Mouse (Mus musculus) liver, embryonic 11.5 days (tissue): ENCODE data around the gene Fasl. TPM values are rescaled to one million over a fixed set of nuclear protein-coding genes. Genes with fewer than 3 reads are reported as not detected.
A peak's percentile ranks its signal among the peaks of the same experiment; 100 is the strongest.

Source experiments
- ATAC-seq: fragments of 200-750 bp; cut with Nextera tagmentation; replicated peaks from 2 replicates; pipeline ENCODE4 v1.8.0; 2017; ENCODE audit warnings: moderate number of reproducible peaks, mild to moderate bottlenecking, moderate TSS enrichment, moderate library complexity; ENCODE audit not compliant: low FRiP score
- DNase-seq: peaks from one replicate; pipeline ENCODE4 v3.0.0-alpha.2; 2017; ENCODE audit warnings: low spot score
- H3K27ac ChIP-seq: fragments of 300-500 bp; sonication (generic); 2 replicates; pipeline ENCODE4 v1.5.1; 2014; ENCODE audit warnings: mild to moderate bottlenecking, low read depth, low read length, control low read depth
- H3K27me3 ChIP-seq: fragments of 300-500 bp; sonication (generic); replicated peaks from 2 replicates; pipeline ENCODE4 v1.6.1; 2014; ENCODE audit warnings: low read length, mixed read lengths; ENCODE audit not compliant: control insufficient read depth, insufficient read depth
- H3K36me3 ChIP-seq: fragments of 300-500 bp; sonication (generic); 2 replicates; pipeline ENCODE4 v1.6.1; 2014; ENCODE audit warnings: mild to moderate bottlenecking, low read length, moderate library complexity, mixed read lengths; ENCODE audit not compliant: control insufficient read depth, insufficient read depth
- H3K4me1 ChIP-seq: fragments of 300-500 bp; sonication (generic); replicated peaks from 2 replicates; pipeline ENCODE4 v1.6.1; 2014; ENCODE audit warnings: low read length, mixed read lengths; ENCODE audit not compliant: control insufficient read depth, insufficient read depth
- H3K4me2 ChIP-seq: fragments of 300-500 bp; sonication (generic); 2 replicates; pipeline ENCODE4 v1.6.1; 2014; ENCODE audit warnings: mild to moderate bottlenecking, control low read depth, moderate library complexity
- H3K4me3 ChIP-seq: fragments of 300-500 bp; sonication (generic); 2 replicates; pipeline ENCODE4 v1.5.1; 2014; ENCODE audit warnings: low read depth, low read length, control low read depth
- H3K9ac ChIP-seq: fragments of 300-500 bp; sonication (generic); 2 replicates; pipeline ENCODE4 v1.6.1; 2014; ENCODE audit warnings: low read depth, low read length, control low read depth
- H3K9me3 ChIP-seq: fragments of 300-500 bp; sonication (generic); 2 replicates; pipeline ENCODE4 v1.6.1; 2016; ENCODE audit warnings: low read length, inconsistent platforms, mixed read lengths; ENCODE audit not compliant: control insufficient read depth
- WGBS: fragments of 180-500 bp; shearing (Covaris S2); extraction: QIAGEN DNeasy Blood & Tissue Kit; methylation state at CpG from one replicate; pipeline ENCODE4 v1.1.7; 2014; 5-methylcytosine and 5-hydroxymethylcytosine counted together
- polyA plus RNA-seq: library from polyadenylated mRNA; unstranded; fragments of >200 nt; fragmentation: Nextera tagmentation; extraction: Ambion mirVana; gene quantifications from 2 replicates; pipeline ENCODE4 v1.2.1, GENCODE M21; 2014

Fasl gene
- polyA plus RNA-seq, 1 experiment from 2014 or later: not detected

GRCm38 (mm10) chr1:161748685-161749084 is 39.6 kb downstream of the Fasl start:
- Histone ChIP-seq H3K9ac (no peak overlapping the region), H3K36me3 (no peaks in the 10 kb centered on the region), H3K9me3 (no peaks in the 10 kb centered on the region), H3K27me3 (0 out of 2 replicates have a peak, but pooled peaks cover 3% of the 10 kb centered on the region), H3K4me3 (no peak overlapping the region), H3K4me1 (peaks cover 12% of the 10 kb centered on the region), H3K4me2 (no peak overlapping the region), H3K27ac (no peak overlapping the region)
- ATAC-seq (no peak), DNase-seq (peak; percentile 9)
- 88% methylated on average over 6 of the region's 6 CpGs for WGBS

- Histone ChIP-seq H3K36me3 (no peaks in the 10 kb centered on the region), H3K9me3 (no peaks in the 10 kb centered on the region), H3K4me1 (peaks cover 12% of the 10 kb centered on the region), H3K4me2 (0 out of 2 replicates have a peak overlapping the region, but pooled peaks have one; percentile 23), H3K27ac (no peak overlapping the region), H3K27me3 (0 out of 2 replicates have a peak, but pooled peaks cover 3% of the 10 kb centered on the region), H3K9ac (no peak overlapping the region), H3K4me3 (no peak overlapping the region)
- WGBS: 27% methylated on average over 8 of the region's 8 CpGs
- 0 out of 2 replicates have a peak, but pooled peaks have one; percentile 5 for ATAC-seq
- peak; percentile 54 for DNase-seq
Observed at GRCm38 (mm10) chr1:161748138-161748537, 40.2 kb downstream of the Fasl start.

GRCm38 (mm10) chr1:161746542-161747302 is 41.6 kb downstream of the Fasl start:
- 0 out of 2 replicates have a peak, but pooled peaks cover 3% of the 10 kb centered on the region for H3K27me3 ChIP-seq
- 78% methylated on average over 25 of the region's 25 CpGs for WGBS
- peaks cover 9% of the 10 kb centered on the region for H3K4me1 ChIP-seq
- no peak for DNase-seq
- no peaks in the 10 kb centered on the region for H3K9me3 ChIP-seq
- no peak for ATAC-seq
- no peaks in the 10 kb centered on the region for H3K36me3 ChIP-seq
- no peak overlapping the region for H3K27ac ChIP-seq
- H3K4me3 ChIP-seq: no peak overlapping the region
- H3K4me2 ChIP-seq: no peak overlapping the region
- H3K9ac ChIP-seq: no peak overlapping the region

GRCm38 (mm10) chr1:161744855-161745254 is 43.4 kb downstream of the Fasl start:
- H3K4me1 ChIP-seq: no peaks in the 10 kb centered on the region
- H3K36me3 ChIP-seq: no peaks in the 10 kb centered on the region
- H3K4me2 ChIP-seq: no peak overlapping the region
- no peaks in the 10 kb centered on the region for H3K9me3 ChIP-seq
- no peak overlapping the region for H3K4me3 ChIP-seq
- no peak overlapping the region for H3K27ac ChIP-seq
- no peak for ATAC-seq
- no peak overlapping the region for H3K9ac ChIP-seq
- WGBS: 73% methylated on average over 4 of the region's 4 CpGs
- 0 out of 2 replicates have a peak, but pooled peaks cover 3% of the 10 kb centered on the region for H3K27me3 ChIP-seq
- no peak for DNase-seq

- Histone ChIP-seq H3K27me3 (0 out of 2 replicates have a peak, but pooled peaks cover 3% of the 10 kb centered on the region), H3K4me2 (no peak overlapping the region), H3K4me1 (no peaks in the 10 kb centered on the region), H3K9me3 (no peaks in the 10 kb centered on the region), H3K4me3 (no peak overlapping the region), H3K36me3 (no peaks in the 10 kb centered on the region), H3K27ac (no peak overlapping the region), H3K9ac (no peak overlapping the region)
- ATAC-seq (no peak), DNase-seq (no peak)
- 65% methylated on average over 4 of the region's 4 CpGs for WGBS
Observed at GRCm38 (mm10) chr1:161744209-161744608, 44.1 kb downstream of the Fasl start.

- Histone ChIP-seq H3K36me3 (no peaks in the 10 kb centered on the region), H3K27me3 (0 out of 2 replicates have a peak, but pooled peaks cover 3% of the 10 kb centered on the region), H3K9me3 (no peaks in the 10 kb centered on the region), H3K4me2 (no peak overlapping the region), H3K27ac (no peak overlapping the region), H3K4me1 (no peaks in the 10 kb centered on the region), H3K4me3 (no peak overlapping the region), H3K9ac (no peak overlapping the region)
- WGBS: 83% methylated on average over 16 of the region's 16 CpGs
- DNase-seq (no peak), ATAC-seq (no peak)
Observed at GRCm38 (mm10) chr1:161742481-161743267, 45.6 kb downstream of the Fasl start.

GRCm38 (mm10) chr1:161736848-161737247 is 51.4 kb downstream of the Fasl start:
- no peaks in the 10 kb centered on the region for H3K4me1 ChIP-seq
- H3K27me3 ChIP-seq: no peaks in the 10 kb centered on the region; the same call in 1 of the 2 replicates
- H3K9me3 ChIP-seq: no peaks in the 10 kb centered on the region
- no peak overlapping the region for H3K4me3 ChIP-seq
- no peaks in the 10 kb centered on the region for H3K36me3 ChIP-seq
- no peak overlapping the region for H3K9ac ChIP-seq
- no peak overlapping the region for H3K4me2 ChIP-seq
- ATAC-seq: 0 out of 2 replicates have a peak, but pooled peaks have one; percentile 49
- 3% methylated on average over 3 of the region's 3 CpGs for WGBS
- no peak for DNase-seq
- H3K27ac ChIP-seq: no peak overlapping the region

GRCm38 (mm10) chr1:161736255-161736654 is 52.0 kb downstream of the Fasl start:
- WGBS: 74% methylated on average over 3 of the region's 3 CpGs
- Histone ChIP-seq H3K9ac (no peak overlapping the region), H3K4me3 (no peak overlapping the region), H3K4me2 (no peak overlapping the region), H3K36me3 (no peaks in the 10 kb centered on the region), H3K27ac (no peak overlapping the region), H3K4me1 (no peaks in the 10 kb centered on the region), H3K27me3 (no peaks in the 10 kb centered on the region; the same call in 1 of the 2 replicates), H3K9me3 (no peaks in the 10 kb centered on the region)
- no peak for ATAC-seq
- no peak for DNase-seq
